Mouse (Mus musculus) thymus, postnatal 36 days (tissue): Measurements from ENCODE around the gene Alg9.

Source experiments
- DNase-seq, 2 experiments: peaks; one replicate each; pipeline ENCODE4 v3.0.0; 2022; ENCODE audit warnings: mixed read lengths in 2 of 2

Alg9 gene

GRCm38 (mm10) chr9:50889211-50889610 is 114.4 kb downstream of the Alg9 start:
- no peak for DNase-seq

- DNase-seq: no peak
These were observed 115.1 kb downstream of the Alg9 start for GRCm38 (mm10) chr9:50889964-50890363.

GRCm38 (mm10) chr9:50890494-50891090 is 115.8 kb downstream of the Alg9 start:
- DNase-seq: no peak
